Mouse (Mus musculus): ENCODE results near the gene Wdr61.

- TF ChIP-seq POLR2A (IDR thresholded peaks at IDR 0.05; ENCODE audit: control insufficient read depth, extremely low read depth, insufficient read depth, low read length, poor library complexity) (no peak), CTCF (IDR thresholded peaks at IDR 0.05; ENCODE audit: borderline replicate concordance, control insufficient read depth, extremely low read depth, insufficient read depth, low read length, poor library complexity) (no peak)
These were observed 30.4 kb upstream of the Wdr61 start, which contains the start of gene Crabp1 for GRCm38 (mm10) chr9:54764561-54765217.

Data from thymus, adult 2 months (tissue).